Mouse (Mus musculus) heart, embryonic 10.5 days (tissue): ENCODE measurements at regions not wholly inside any gene's neighbourhood (a gene's known extent, or its start where the extent isn't known, plus 50 kb on each side); places are given as distances from the start of the nearest gene placed in this dataset.
"Not testable (repeated sequence)": the region's sequence is repeated elsewhere in the genome, so short reads cannot be mapped to it uniquely, and the experiment has no call there.

ENCODE experiments used
- DNase-seq: peaks from one replicate; pipeline ENCODE4 v3.0.0-alpha.2; 2017; ENCODE audit warnings: low spot score
- H3K27ac ChIP-seq: fragments of 300-500 bp; sonication (generic); 2 replicates; pipeline ENCODE4 v1.5.1; 2016; ENCODE audit warnings: mild to moderate bottlenecking
- H3K27me3 ChIP-seq: fragments of 300-500 bp; sonication (generic); 2 replicates; pipeline ENCODE4 v1.6.1; 2016; ENCODE audit warnings: mild to moderate bottlenecking; ENCODE audit not compliant: poor library complexity, insufficient read depth, severe bottlenecking
- H3K36me3 ChIP-seq: fragments of 300-500 bp; sonication (generic); 2 replicates; pipeline ENCODE4 v1.6.1; 2016; ENCODE audit warnings: mild to moderate bottlenecking, moderate library complexity
- H3K4me1 ChIP-seq: fragments of 300-500 bp; sonication (generic); 2 replicates; pipeline ENCODE4 v1.6.1; 2016; ENCODE audit warnings: mild to moderate bottlenecking
- H3K4me3 ChIP-seq: fragments of 300-500 bp; sonication (generic); 2 replicates; pipeline ENCODE4 v1.5.1; 2016; ENCODE audit warnings: mild to moderate bottlenecking, moderate library complexity
- H3K9me3 ChIP-seq: fragments of 300-500 bp; sonication (generic); 2 replicates; pipeline ENCODE4 v1.6.1; 2016; ENCODE audit warnings: mild to moderate bottlenecking, moderate library complexity
- WGBS: fragments of 180-500 bp; shearing (Covaris S2); methylation state at CpG from one replicate; pipeline ENCODE4 v1.1.7; 2016; 5-methylcytosine and 5-hydroxymethylcytosine counted together

- DNase-seq, result peak; percentile 59
- Histone ChIP-seq H3K9me3 (no peaks in the 10 kb centered on the region), H3K4me1 (no peaks in the 10 kb centered on the region), H3K36me3 (no peaks in the 10 kb centered on the region), H3K27ac (no peak overlapping the region), H3K27me3 (no peaks in the 10 kb centered on the region), H3K4me3 (no peak overlapping the region)
- 61% methylated on average over 2 of the region's 2 CpGs for WGBS
Observed at GRCm38 (mm10) chr17:66206074-66206473, 82.8 kb downstream of the Ddx11 start.

DNA sequence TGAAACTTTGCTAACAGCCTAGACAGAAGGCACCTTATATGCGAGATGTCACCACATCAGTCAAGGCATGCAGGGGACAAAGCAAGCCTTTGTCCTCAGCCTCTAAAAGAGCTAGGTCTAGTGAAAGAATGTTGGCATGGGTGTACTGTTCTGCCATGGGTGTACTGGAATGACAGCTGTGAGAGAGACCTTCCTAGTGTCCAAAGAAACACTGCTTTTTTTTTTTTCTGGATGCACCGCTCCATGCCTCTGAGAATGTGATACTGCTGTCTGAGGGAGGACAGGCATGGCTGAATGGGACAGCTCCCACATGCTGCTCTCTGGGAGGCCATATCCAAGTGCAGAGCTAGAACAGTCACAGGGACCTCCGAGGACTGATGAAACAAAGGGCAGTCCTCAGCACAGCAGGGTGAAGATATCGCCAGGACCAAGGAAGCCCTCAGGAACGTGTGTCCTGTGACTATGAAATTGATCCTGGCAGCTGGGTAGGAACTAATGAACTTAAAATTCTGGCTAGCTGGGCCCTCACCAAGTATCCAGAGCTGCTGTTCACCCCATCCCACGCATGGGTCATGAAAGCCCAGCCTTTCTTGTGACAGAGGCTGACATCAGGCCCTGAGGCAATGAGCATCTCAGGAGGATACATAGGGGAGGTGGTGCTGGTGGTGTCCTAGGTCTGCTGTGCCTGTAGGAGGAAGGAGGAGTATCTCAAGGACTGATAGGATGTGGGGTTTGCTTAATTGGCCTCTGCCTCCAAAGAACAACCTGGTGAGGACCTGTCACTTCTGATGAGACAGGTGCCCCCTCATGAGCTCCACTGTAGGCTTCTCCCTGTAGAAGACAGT, 84.6 kb downstream of the Ddx11 start:
- not testable (repeated sequence) for DNase-seq, H3K4me1 ChIP-seq, H3K27me3 ChIP-seq, H3K9me3 ChIP-seq, H3K4me3 ChIP-seq, H3K36me3 ChIP-seq, H3K27ac ChIP-seq
- WGBS, result 73% methylated on average over 6 of the region's 6 CpGs

GRCm38 (mm10) chr17:66208803-66209515, 85.6 kb downstream of the Ddx11 start:
- not testable (repeated sequence) for H3K27ac ChIP-seq, H3K9me3 ChIP-seq, H3K4me3 ChIP-seq, DNase-seq, H3K27me3 ChIP-seq, H3K4me1 ChIP-seq, H3K36me3 ChIP-seq
- WGBS, result 38% methylated on average over 3 of the region's 6 CpGs

- H3K27ac ChIP-seq, result no peak overlapping the region
- no peaks in the 10 kb centered on the region for H3K9me3 ChIP-seq
- H3K27me3 ChIP-seq, result peaks cover 3% of the 10 kb centered on the region; the same call in 1 of the 2 replicates
- 78% methylated on average over 7 of the region's 7 CpGs for WGBS
- H3K4me3 ChIP-seq, result no peak overlapping the region
- no peaks in the 10 kb centered on the region for H3K36me3 ChIP-seq
- DNase-seq, result no peak
- no peaks in the 10 kb centered on the region for H3K4me1 ChIP-seq
Observed at GRCm38 (mm10) chr17:66211561-66211960, 88.2 kb downstream of the Ddx11 start.

- H3K4me3 ChIP-seq, result no peak overlapping the region
- no peaks in the 10 kb centered on the region for H3K36me3 ChIP-seq
- no peak for DNase-seq
- H3K9me3 ChIP-seq, result no peaks in the 10 kb centered on the region
- no peaks in the 10 kb centered on the region for H3K4me1 ChIP-seq
- 81% methylated on average over 9 of the region's 9 CpGs for WGBS
- H3K27ac ChIP-seq, result no peak overlapping the region
- H3K27me3 ChIP-seq, result peaks cover 3% of the 10 kb centered on the region; the same call in 1 of the 2 replicates
Observed at GRCm38 (mm10) chr17:66212616-66213015, 89.3 kb downstream of the Ddx11 start.

- no peaks in the 10 kb centered on the region for H3K4me1 ChIP-seq
- no peak for DNase-seq
- peaks cover 10% of the 10 kb centered on the region; the same call in 1 of the 2 replicates for H3K27me3 ChIP-seq
- H3K36me3 ChIP-seq, result no peaks in the 10 kb centered on the region
- no peak overlapping the region for H3K27ac ChIP-seq
- no peaks in the 10 kb centered on the region for H3K9me3 ChIP-seq
- 92% methylated on average over 6 of the region's 6 CpGs for whole genome bisulfite sequencing
- H3K4me3 ChIP-seq, result no peak overlapping the region
Observed at GRCm38 (mm10) chr17:66218321-66218720, 95.0 kb downstream of the Ddx11 start.

GRCm38 (mm10) chr17:66219669-66220435, 96.5 kb downstream of the Ddx11 start:
- DNase-seq, result no peak
- Histone ChIP-seq H3K4me3 (no peak overlapping the region), H3K36me3 (no peaks in the 10 kb centered on the region), H3K27ac (no peak overlapping the region), H3K9me3 (no peaks in the 10 kb centered on the region), H3K27me3 (peaks cover 7% of the 10 kb centered on the region; the same call in 1 of the 2 replicates), H3K4me1 (no peaks in the 10 kb centered on the region)
- 66% methylated on average over 16 of the region's 16 CpGs for WGBS

GRCm38 (mm10) chr17:66221256-66221655, 97.9 kb downstream of the Ddx11 start:
- H3K9me3 ChIP-seq, result no peaks in the 10 kb centered on the region
- H3K27ac ChIP-seq, result no peak overlapping the region
- 10% methylated on average over 8 of the region's 8 CpGs for whole genome bisulfite sequencing

DNA sequence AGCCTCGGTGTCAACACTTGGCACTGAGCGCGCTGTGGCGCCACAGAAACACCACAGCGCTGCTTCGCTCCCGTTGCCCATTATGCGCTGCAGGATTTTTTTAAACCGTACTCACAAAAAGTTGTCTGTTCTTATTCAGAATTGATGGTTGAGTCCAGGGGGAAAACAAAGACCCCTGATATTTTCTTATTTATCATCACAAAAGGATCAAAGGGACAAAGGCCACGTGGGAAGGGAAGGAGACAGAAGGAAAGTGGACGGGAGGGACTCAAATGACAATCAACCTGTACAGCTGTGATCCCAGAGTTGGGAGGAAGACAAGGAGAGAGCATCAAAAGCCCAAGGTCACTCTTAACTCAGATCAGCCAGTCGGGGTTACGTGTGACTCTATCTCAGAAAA, 100.4 kb downstream of the Ddx11 start:
- H3K27ac ChIP-seq, result no peak overlapping the region
- H3K4me1 ChIP-seq, result no peaks in the 10 kb centered on the region
- H3K36me3 ChIP-seq, result no peaks in the 10 kb centered on the region
- H3K9me3 ChIP-seq, result no peaks in the 10 kb centered on the region
- peaks cover 7% of the 10 kb centered on the region; the same call in 1 of the 2 replicates for H3K27me3 ChIP-seq
- DNase-seq, result no peak
- no peak overlapping the region for H3K4me3 ChIP-seq
- 86% methylated on average over 13 of the region's 13 CpGs for WGBS

More at GRCm38 (mm10) chr17:66221256-66221655, 97.9 kb downstream of the Ddx11 start:
- H3K4me3 ChIP-seq, result no peak overlapping the region
- peak; percentile 86 for DNase-seq
- no peaks in the 10 kb centered on the region for H3K4me1 ChIP-seq
- peaks cover 7% of the 10 kb centered on the region; the same call in 1 of the 2 replicates for H3K27me3 ChIP-seq
- H3K36me3 ChIP-seq, result no peaks in the 10 kb centered on the region

DNA sequence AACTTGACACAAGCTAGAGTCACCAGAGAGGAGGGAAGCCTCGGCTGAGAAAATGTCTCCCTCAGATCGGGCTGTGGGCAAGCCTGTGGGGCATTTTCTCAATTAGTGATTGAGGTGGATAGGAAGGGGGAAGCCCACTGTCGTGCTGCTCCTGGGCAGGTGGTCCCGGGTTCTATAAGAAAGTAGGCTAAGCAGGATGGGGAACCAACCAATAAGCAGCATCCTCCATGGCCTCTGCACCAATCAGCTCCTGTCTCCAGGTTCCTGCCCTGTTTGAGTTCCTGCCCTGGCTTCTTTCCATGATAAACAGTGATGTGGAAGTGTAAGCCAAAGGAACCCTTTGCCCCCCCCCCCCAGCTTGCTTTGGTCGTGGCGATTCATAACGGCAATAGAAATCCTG, 100.9 kb downstream of the Ddx11 start:
- Histone ChIP-seq H3K4me1 (no peaks in the 10 kb centered on the region), H3K27ac (no peak overlapping the region), H3K9me3 (no peaks in the 10 kb centered on the region), H3K27me3 (peaks cover 7% of the 10 kb centered on the region; the same call in 1 of the 2 replicates), H3K4me3 (no peak overlapping the region), H3K36me3 (no peaks in the 10 kb centered on the region)
- 61% methylated on average over 7 of the region's 7 CpGs for WGBS
- DNase-seq, result no peak

DNA sequence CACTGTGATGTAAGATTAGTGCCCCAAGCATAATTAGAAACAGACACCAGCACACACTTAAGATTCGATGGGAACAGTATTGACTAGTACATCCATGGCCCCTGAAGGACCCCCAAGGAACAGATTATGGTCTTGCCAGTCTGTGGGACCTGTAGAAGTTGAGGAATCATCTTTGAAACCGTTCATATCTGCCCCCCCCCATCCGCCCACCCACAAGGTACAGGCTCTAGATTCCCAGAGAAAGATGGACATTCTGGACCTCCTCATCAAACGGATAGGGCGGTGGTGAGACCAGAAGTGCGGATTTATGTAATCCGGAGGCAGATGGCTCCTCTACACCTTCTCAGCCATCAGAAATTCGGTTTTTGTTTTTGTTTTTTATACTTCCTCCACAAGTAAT, 109.1 kb downstream of the Ddx11 start:
- WGBS, result 81% methylated on average over 8 of the region's 8 CpGs
- Histone ChIP-seq H3K9me3 (no peaks in the 10 kb centered on the region), H3K4me1 (peaks cover 6% of the 10 kb centered on the region; the same call in 1 of the 2 replicates), H3K36me3 (no peaks in the 10 kb centered on the region), H3K27ac (no peak overlapping the region), H3K4me3 (no peak overlapping the region), H3K27me3 (peaks cover 17% of the 10 kb centered on the region)
- no peak for DNase-seq

DNA sequence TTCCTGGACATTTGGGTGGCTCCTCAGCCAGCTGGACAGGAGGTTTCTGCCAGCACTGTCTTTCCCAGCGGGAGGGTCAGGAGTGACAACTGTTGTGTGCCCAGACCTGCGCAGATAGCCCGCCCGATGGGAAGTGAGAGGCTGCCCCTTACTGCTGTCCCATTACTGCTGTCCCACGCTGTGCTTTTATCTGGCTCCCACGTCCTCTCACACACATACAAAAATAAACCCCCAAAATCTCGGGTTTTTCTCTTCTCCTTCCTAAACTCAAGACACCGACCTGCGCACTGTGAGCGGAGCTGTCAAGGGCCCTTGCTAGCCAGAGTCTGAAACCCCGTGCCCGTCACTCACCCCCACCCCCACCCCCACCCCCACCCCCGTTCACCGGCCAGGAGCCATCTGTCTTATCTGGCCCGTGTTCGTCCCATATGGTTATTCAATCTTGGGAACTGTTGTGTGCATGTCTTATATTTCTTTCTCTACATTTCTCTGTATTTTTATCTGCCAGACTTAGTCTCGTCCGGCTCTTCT, 109.6 kb downstream of the Ddx11 start:
- Histone ChIP-seq H3K9me3 (no peaks in the 10 kb centered on the region), H3K27me3 (peaks cover 17% of the 10 kb centered on the region), H3K27ac (no peak overlapping the region), H3K36me3 (no peaks in the 10 kb centered on the region), H3K4me3 (peak overlapping the region; percentile 33; the same call in 1 of the 2 replicates), H3K4me1 (peaks cover 6% of the 10 kb centered on the region; the same call in 1 of the 2 replicates)
- 45% methylated on average over 18 of the region's 18 CpGs for WGBS
- DNase-seq, result no peak
